Mouse (Mus musculus) C2C12 (cell line): ENCODE measurements around the gene Lsm5. TPM values are rescaled to one million over a fixed set of nuclear protein-coding genes. Genes with fewer than 3 reads are reported as not detected.

ENCODE experiments used
- H3K27me3 ChIP-seq: one replicate; pipeline ENCODE4 v1.6.1; 2011; ENCODE audit not compliant: control insufficient read depth, insufficient read depth, insufficient read length
- H3K36me3 ChIP-seq: one replicate; pipeline ENCODE4 v1.6.1; 2011; ENCODE audit not compliant: control insufficient read depth, insufficient read depth
- H3K4me3 ChIP-seq: one replicate; pipeline ENCODE4 v1.5.1; 2011; ENCODE audit warnings: mild to moderate bottlenecking, control low read depth; ENCODE audit not compliant: poor library complexity, insufficient read depth, severe bottlenecking
- H3K79me2 ChIP-seq: one replicate; pipeline ENCODE4 v1.6.1; 2011; ENCODE audit not compliant: control insufficient read depth, insufficient read depth
- H3K79me3 ChIP-seq: one replicate; pipeline ENCODE4 v1.6.1; 2011; ENCODE audit warnings: low read depth, control low read depth
- H3ac ChIP-seq: one replicate; pipeline ENCODE3; 2011; ENCODE audit warnings: low read depth; ENCODE audit not compliant: control insufficient read depth, insufficient read length
- CEBPB ChIP-seq: IDR thresholded peaks from one replicate; pipeline ENCODE4 v1.6.1; 2011; ENCODE audit warnings: low read depth, mild to moderate bottlenecking, control low read depth, moderate library complexity
- CTCF ChIP-seq: IDR thresholded peaks from one replicate; pipeline ENCODE4 v1.5.1; 2011; ENCODE audit not compliant: control insufficient read depth, insufficient read depth, insufficient read length
- FOSL1 ChIP-seq: IDR thresholded peaks from one replicate; pipeline ENCODE4 v1.8.0; 2011; ENCODE audit warnings: mild to moderate bottlenecking, low read length; ENCODE audit not compliant: poor library complexity, insufficient read depth, severe bottlenecking
- MAX ChIP-seq: IDR thresholded peaks from one replicate; pipeline ENCODE4 v1.6.1; 2011; ENCODE audit warnings: mild to moderate bottlenecking, control low read depth
- MYOD1 ChIP-seq: IDR thresholded peaks from one replicate; pipeline ENCODE4 v1.6.1; 2011; ENCODE audit warnings: low read depth; ENCODE audit not compliant: control insufficient read depth, insufficient read length
- MYOG ChIP-seq: IDR thresholded peaks from one replicate; pipeline ENCODE4 v1.6.1; 2011; ENCODE audit not compliant: control insufficient read depth, insufficient read length; ENCODE audit errors: extremely low read depth
- USF1 ChIP-seq: IDR thresholded peaks from one replicate; pipeline ENCODE4 v1.6.1; 2011; ENCODE audit warnings: low read depth, mild to moderate bottlenecking, control low read depth, moderate library complexity
- polyA plus RNA-seq: library from polyadenylated mRNA; unstranded; fragments of >200 nt; fragmentation: generic; extraction: Trizol; gene quantifications from one replicate; pipeline ENCODE4 v1.2.1, GENCODE M21; 2012; ENCODE audit warnings: missing spikeins

Gene Lsm5
- polyA plus RNA-seq, 1 experiment: 82.9 TPM

DNA sequence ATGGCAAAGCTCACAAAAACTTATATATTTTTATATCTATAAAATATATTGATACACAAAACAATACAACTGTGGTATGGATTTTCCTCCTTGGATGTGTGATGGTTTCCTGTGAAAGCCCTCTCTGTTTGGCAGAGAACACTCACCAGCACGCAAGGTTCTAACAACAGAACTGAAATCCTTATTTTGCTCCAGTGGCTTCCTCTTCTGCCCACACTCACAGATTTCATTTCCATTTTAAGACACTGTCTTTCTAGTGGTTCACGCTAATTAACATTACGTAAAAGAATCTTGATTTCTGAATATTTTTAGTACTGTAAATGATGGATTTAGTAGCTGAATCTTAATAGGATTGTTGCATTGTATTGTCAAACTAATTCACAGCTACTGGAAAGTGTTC lies 16.3 kb downstream of the Lsm5 start:
- H3K27me3 ChIP-seq: no peaks in the 10 kb centered on the region
- H3K4me3 ChIP-seq: no peak overlapping the region
- TF ChIP-seq FOSL1 (no peak), USF1 (no peak), MAX (no peak), CEBPB (no peak)
- H3K79me3 ChIP-seq: no peaks in the 10 kb centered on the region
- H3ac ChIP-seq: no peak overlapping the region
- H3K79me2 ChIP-seq: no peaks in the 10 kb centered on the region
- no peaks in the 10 kb centered on the region for H3K36me3 ChIP-seq

DNA sequence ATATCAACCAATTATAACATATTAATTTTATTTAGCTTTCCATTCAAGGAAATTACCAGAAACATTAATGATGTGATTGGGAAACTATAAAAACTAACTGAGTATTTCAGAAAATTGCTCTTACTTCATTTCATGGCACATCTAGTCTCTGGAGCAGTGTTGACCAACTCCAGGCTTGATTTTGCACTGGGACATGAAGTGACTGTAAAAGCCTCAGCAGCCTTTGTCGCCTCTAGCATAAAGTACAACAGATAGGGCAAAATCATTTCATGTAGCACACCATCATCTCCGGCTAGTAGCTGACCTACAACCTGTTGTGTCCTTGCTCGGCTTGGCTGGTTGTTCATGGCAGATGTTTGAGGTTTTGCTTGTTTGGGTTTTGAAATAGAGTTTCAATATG lies 40.1 kb downstream of the Lsm5 start:
- Histone ChIP-seq H3K36me3 (no peaks in the 10 kb centered on the region), H3K79me3 (no peaks in the 10 kb centered on the region), H3K27me3 (no peaks in the 10 kb centered on the region), H3K4me3 (no peak overlapping the region), H3K79me2 (no peaks in the 10 kb centered on the region), H3ac (no peak overlapping the region)
- TF ChIP-seq USF1: no peak

DNA sequence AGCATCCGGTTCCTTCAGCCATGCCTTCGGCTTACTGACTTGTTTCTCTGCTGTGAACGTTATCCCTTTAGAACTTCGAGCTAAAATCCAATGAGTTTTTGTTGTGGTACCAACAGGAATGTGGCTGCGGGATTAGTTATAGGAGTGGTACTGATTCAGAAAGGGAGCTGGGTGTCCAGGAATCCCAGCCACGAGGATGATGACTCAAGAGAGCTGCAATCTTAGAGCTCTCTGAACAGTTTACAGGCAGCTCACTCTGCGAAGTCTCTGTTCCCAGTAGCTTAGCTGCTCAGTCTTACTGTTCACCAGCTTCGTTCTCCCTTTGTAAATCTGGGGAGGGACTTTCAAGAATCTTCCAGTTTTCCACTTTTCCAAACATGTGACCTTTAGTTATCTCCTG lies 49.1 kb downstream of the Lsm5 start:
- Histone ChIP-seq H3K27me3 (peaks cover 7% of the 10 kb centered on the region), H3K36me3 (no peaks in the 10 kb centered on the region), H3K79me2 (no peaks in the 10 kb centered on the region)

DNA sequence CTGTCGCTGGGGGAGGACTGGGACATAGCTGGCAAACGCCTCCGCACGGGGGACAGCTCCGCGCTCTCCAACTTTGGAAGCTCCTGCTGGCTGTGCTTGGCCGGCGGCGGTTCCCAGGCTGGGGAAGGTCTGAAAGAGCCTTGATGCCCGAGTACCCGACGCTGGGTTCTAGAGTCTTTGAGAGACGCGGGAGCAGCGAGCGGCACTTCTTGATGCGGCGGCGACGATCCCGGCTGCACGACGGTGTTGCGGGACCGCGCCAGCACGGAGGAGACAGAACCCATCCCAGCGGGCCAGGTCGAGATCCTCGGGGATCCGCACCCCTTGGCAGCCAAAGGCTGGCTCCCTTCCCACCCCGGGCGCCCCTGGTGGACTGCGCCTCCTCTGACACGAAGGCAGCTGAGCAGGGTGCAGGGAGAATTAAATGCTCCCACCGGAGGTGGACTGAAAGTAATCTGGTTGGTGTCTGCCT lies 52.4 kb downstream of the Lsm5 start:
- no peak for TF ChIP-seq CEBPB
- no peak for TF ChIP-seq CTCF
- no peak for TF ChIP-seq USF1
- no peak for TF ChIP-seq MYOD1
- no peak for TF ChIP-seq FOSL1
- TF ChIP-seq MYOG: no peak
- TF ChIP-seq MAX: no peak
- no peak overlapping the region for H3K4me3 ChIP-seq
- no peaks in the 10 kb centered on the region for H3K79me3 ChIP-seq
- peaks cover 7% of the 10 kb centered on the region for H3K27me3 ChIP-seq
- no peaks in the 10 kb centered on the region for H3K79me2 ChIP-seq
- no peaks in the 10 kb centered on the region for H3K36me3 ChIP-seq
- no peak overlapping the region for H3ac ChIP-seq

More for the DNA sequence above, 49.1 kb downstream of the Lsm5 start:
- Histone ChIP-seq H3ac (no peak overlapping the region), H3K4me3 (no peak overlapping the region), H3K79me3 (no peaks in the 10 kb centered on the region)
- TF ChIP-seq MYOG (no peak), MAX (no peak), CTCF (no peak), CEBPB (no peak), USF1 (no peak), MYOD1 (no peak), FOSL1 (no peak)

Other genes starting within 250 kb of the Lsm5 start
- gene Pde1c, start 135.6 kb downstream of the Lsm5 start, polyA plus RNA-seq: 0.05 TPM
- 2.1 TPM for gene Avl9, start 10.2 kb upstream of the Lsm5 start, polyA plus RNA-seq
- gene Kbtbd2, start 93.1 kb upstream of the Lsm5 start, polyA plus RNA-seq: 14.8 TPM
- 90.4 TPM for gene Fkbp9, start 127.3 kb upstream of the Lsm5 start, polyA plus RNA-seq
- 11.8 TPM for gene Nt5c3, start 219.2 kb upstream of the Lsm5 start, polyA plus RNA-seq
- 0.04 TPM for gene Vmn1r4, start 219.3 kb upstream of the Lsm5 start, polyA plus RNA-seq